Mouse (Mus musculus) embryo, embryonic 10 days (tissue): ENCODE measurements at regions not wholly inside any gene's neighbourhood (a gene's known extent, or its start where the extent isn't known, plus 50 kb on each side); places are given as distances from the start of the nearest gene placed in this dataset.
A peak's percentile ranks its signal among the peaks of the same experiment; 100 is the strongest.

Experiments
- DNase-seq: peaks from one replicate; pipeline ENCODE4 v3.0.0-alpha.2; 2015; ENCODE audit warnings: low spot score

DNA sequence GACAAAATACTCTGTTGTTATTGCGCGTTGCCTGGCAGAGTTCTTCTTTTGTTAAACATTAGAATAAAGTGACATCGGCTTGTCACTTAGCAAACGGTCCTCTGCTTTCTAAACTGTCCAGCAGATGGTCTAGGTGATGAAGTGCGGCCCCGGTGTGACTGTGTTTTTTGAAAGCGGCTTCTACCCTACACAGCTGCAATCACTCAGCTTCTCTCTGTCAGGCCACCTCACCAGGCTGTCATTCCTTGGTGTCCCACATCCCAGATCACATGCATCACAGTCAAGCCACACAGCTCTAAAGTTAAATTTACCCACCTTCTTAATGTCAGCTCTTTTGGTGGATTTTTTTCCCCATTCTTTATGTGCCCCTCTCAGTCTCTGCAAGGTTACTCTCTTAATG is 282.0 kb upstream of the Kif2a start:
- DNase-seq: peak; percentile 22

DNA sequence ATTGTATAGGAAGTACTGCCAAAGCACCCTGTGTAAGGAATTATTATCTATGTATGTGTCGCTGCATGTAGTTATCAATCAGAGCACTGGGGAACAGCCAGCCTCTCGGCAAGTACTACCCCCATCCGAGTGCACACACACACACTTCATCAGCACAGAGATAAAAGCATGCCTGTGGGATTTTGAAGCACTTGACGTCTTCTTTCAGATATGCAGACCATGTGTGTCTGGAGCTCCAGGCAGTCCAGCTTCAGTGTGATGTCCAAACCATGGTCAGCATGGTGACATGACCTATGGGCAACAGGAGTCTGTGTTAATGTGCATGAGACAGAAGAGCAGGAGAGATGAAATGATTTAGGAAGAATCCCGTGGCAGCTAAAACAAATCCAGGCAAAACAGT is 281.4 kb upstream of the Kif2a start:
- DNase-seq: no peak

DNA sequence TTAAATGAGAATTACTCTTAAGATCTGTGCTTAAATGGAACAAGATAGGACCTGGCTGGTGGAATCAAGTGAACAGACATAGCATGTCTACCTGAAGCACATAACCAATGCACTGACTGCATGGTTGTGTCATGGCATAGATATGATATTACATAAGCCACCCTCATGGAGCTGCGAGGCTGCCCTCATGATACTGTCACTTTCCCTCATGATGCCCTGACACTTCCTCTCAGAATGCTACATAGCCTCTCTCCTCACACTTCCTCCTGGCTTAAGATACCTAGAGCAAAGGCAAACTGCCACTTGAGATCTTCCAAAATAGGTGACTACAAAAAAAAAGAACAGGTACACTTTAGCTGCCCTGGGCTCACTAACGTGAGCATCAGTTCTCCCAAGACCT is 278.9 kb upstream of the Kif2a start:
- DNase-seq: no peak

DNA sequence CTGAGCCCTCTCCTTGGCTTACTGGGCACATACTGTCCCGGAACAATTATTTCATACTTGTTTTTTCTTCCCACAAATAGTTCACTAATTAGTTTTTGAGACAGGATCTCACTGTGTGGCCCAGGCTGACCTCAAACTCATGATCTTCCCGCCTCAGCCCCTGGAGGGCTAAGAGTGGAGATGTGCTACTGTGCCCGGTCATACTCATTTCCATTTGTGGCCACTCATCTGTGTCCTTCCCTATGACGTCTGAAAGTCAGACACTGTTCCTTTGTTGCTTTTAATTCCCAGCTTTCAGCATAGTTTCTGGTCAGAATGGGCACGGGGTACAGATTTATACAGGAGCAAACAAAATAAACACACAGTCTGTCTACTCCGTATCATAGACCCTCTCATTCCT is 242.7 kb upstream of the Kif2a start:
- no peak for DNase-seq

DNA sequence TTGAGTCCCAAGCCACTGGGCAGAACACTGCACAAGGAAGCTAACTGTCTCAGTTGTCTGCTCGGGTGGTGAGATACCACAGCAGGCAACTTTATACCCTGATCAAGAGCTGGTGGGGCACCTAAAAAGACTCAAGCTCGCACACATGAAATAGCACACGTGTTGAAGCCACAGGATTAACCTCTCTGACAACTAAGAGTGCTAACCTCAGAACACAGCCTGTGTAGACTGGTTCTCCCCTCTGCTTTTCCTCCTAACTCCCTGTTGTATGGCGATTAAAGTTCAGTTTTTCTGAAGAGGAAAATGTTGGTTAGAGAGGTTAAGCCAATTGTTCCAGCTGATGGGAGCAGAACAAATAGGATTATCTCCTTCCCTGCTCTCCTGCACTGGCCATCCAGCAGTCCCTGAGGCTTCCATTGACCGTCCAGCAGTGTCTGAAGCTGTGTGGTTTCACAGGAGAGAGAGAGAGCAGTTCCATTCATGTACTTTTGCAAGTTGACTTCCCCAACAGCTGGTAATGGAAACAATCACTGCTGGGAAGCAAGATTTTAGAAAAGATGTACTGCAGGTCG is 239.6 kb upstream of the Kif2a start:
- DNase-seq: peak; percentile 25

DNA sequence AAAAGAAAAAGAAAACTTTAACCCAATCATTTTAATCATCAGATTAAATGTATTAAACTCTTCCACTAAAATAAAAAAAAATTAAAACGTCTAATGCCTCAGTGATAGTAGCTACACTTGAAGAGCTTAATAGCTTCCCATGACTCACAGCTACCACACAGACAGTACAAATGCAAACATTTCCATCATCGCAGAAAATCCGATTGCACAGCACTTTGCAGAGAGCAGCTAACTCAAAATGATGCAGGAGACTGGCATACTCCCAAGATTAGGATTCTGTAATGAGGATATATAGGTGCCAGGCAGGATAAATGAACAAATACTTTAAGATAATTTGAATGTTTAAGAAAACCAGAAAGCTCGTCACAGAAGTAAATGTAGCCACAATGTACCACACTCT is 238.3 kb upstream of the Kif2a start:
- DNase-seq: no peak

DNA sequence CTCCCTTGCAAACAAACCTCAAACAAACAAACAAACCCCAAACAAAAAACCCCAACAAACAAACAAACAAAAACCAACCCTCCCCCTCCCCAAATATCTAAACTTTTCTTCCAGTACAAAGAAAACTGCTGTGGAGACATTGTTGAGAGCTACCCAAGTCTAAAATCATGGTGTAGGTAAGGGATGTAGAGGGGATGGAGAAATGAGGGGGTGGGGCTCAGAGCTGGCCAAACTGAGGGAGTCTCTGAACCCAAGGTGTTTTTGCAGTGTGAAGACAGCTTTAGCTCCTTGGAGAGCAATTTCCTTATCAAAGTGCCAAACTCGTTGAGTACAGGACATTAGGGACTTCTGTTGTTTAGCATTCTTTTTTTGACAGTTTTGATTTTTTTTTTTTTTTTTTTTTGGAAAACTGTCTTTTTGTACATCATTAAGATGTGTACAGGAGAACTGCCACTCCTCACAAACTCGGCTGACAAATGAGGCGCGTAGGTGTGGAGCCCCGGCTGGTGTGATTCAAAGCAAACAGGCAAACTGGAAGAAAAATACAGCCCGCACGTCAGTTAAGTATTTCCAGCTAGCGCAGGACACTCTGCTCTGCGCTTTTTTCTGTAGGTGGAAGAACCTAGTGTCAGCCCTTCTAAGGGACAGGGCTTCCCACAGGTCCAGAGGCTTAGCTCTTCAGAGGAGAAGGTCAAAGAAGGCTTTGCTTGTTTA is 226.0 kb upstream of the Kif2a start:
- DNase-seq: no peak

DNA sequence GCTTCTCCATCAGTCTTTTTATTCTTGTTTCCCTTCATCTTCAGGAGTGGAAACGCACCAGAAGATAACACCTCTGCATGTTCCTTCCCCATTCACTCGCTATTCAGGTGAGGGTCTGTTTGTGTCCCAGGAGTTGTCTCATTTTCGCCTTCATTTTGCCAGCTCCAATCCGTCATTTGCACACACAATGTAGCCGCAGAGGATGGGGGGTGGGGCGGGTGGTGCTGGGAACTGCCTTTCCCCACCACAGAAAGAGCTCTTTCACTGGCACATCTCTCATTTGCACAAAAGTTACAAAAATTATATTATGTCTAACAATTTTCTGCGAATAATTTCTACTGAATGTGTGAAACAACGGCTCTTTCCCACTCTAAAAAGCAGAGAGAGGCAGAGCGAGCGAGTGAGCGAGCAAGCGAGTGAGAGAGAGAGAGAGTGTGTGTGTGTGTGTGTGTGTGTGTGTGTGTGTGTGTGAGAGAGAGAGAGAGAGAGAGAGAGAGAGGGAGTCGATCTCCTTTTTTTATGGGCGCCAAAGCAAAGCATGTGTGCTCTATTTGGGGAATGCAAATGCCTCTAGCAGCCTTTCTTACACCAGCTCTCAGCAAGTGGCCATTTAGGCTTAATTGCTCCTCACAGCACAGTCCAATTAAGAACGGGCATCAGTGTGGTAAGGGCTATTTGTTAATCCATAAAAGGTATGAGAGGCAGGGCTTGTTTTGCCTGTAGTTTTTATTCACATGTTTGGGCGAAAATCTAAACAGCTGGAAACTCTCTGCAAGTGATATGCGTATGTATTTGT is 225.2 kb upstream of the Kif2a start:
- no peak for DNase-seq

DNA sequence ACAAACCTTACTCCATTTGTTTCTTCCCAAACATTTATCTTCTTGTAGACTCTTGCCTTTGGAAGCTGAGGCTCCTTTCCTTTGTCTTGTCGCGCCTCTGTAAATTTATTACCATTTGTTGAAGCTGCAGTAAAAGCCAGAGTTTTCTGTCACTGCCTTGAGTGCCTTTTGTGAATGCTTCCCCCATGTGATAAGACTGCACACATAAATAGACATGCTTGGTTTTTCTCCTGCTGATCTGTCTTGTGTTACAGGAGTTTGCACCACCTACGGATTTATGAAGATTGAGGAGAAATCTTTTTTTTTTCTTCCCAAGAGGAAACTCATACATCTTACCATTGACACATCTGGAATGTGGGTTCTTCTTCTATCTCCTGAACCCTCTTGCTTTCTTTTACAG is 222.2 kb upstream of the Kif2a start:
- DNase-seq: peak; percentile 21

DNA sequence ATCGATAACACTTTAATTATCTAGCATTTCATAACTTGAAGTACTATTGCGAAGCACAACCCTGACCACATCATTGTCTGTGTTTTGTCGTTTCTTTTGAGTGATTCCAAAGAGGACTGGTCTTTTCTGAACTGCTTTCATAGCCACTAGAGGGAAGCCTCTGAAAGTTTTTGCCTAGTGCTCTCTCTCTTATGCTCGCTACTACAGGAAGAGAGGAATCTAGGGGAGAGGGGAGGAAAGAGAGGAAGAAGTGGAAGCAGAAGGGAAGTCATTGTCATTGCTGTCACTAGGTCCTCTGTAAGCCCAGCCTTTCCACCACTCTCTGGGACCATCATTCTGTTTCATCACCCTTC is 217.1 kb upstream of the Kif2a start:
- DNase-seq: no peak

DNA sequence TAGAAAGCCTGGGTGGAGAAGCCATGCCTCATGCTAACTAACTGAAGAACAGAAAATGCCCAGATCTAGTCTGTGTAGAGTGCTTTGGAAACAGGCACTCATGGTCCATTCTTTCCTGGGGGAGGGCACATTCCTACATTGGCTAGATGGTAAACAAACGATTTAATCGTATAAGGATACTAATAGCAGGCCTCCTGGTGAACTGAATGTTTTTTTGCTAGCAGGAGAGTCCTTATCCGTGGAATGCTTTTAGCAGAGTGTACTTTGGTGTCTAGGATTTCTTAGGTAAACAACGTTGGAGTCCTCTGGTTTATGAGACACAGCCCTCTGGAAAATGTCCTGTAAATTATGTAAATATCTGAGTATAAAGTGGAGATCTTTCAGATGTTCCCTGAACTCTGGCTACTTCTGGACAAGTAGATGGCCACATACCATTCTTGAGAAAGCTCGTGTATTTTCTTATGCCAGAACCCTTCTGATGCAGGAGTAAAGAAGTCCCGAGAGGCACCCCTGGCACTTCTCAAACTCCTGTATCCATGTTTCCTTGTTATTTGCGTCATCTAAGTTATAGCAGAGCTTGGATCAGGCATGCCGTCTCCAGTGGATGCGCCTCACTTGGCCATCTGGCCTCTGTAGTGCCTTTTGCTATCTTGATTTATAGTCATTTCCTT is 216.6 kb upstream of the Kif2a start:
- no peak for DNase-seq

DNA sequence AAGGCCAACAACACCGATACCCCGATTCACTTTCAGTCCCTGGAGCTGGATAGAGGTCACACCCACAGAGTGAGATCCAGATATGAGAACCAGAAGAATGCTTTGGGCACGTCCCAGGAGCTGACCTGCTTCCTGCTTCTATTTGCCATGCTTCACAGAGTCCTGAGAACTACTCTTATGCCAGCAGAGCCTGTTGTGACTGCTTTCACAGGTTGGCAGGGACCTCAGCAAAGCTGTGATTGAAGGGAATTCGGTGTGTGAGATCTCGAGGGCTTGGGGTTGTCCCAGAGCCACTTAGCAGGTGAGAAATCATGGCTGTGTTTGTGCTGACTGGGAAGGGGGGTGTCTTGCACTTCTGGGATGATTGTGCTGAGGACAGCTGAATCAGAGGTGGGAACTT is 197.5 kb upstream of the Kif2a start:
- DNase-seq: no peak

DNA sequence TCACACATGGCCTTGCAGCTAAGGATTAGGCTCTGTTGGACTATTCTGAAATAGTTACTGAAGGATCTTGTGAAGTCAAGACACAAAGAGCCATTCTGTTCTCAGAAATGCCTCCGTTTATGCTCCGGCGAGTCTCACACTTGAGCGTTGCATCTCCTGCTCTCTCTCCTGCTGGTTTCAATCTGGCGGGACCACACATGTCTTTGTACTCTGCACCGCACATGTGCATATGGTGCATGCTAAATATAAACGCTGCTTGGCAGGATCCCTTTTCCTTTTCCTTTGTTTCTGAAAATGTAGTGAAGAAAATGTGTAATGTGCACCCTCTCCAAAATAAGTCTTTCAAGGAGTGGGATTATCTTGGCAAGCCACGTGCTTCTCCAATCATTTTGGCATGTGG is 196.4 kb upstream of the Kif2a start:
- peak; percentile 10 for DNase-seq

DNA sequence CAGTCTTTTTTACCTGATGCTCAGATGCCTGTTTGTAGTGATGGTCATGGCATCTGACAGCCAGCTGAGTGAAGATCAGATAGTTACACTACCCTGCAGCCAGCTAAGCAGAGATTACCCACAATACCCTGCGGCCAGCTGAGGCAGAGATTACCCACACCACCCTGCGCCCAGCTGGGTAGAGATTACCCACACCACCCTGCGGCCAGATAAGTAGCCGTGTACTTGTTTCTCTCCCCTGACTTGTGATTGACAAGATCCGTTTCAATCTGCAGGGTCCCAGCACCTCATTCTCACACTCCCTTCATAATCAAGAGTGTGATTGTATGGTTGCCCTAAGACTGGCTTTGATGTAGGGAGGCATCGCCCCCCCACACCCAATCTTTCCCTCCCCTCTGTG is 195.9 kb upstream of the Kif2a start:
- DNase-seq: no peak

DNA sequence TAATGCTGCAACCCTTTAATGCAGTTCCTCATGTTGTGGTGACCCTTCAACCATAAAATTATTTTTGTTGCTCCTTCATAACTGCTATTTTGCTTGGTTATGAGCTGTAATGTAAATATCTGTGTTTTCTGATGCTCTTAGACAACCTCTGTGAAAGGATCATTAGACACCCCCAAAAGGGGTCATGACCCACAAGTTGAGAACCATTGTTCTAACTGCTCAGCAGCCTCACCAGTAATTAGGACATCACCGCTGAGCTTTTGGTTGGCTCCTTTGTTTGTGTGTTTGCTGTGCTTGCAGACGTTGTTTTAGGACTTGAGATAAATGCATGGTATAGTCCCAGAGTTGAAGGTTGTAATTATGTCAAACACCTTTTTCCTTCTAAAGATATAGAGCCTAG is 191.4 kb upstream of the Kif2a start:
- no peak for DNase-seq

DNA sequence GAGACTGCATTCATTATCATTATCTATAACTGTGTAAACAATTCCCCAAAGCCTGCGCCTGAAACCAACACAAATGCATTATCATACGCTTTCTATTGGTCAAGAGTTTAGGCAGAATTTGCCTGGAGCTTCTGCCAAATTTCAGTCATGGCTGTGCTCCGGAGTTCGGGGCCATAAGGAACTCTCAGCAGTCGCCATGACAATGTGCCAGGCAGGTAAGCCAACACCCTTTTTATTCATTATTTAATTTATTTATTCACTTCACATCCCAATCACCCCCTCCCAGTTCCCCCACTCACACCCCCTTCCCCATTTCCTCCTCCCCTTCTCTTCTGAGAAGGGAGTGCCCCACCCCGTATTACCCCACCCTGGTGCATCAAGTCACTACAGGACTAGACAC is 188.8 kb upstream of the Kif2a start:
- no peak for DNase-seq

DNA sequence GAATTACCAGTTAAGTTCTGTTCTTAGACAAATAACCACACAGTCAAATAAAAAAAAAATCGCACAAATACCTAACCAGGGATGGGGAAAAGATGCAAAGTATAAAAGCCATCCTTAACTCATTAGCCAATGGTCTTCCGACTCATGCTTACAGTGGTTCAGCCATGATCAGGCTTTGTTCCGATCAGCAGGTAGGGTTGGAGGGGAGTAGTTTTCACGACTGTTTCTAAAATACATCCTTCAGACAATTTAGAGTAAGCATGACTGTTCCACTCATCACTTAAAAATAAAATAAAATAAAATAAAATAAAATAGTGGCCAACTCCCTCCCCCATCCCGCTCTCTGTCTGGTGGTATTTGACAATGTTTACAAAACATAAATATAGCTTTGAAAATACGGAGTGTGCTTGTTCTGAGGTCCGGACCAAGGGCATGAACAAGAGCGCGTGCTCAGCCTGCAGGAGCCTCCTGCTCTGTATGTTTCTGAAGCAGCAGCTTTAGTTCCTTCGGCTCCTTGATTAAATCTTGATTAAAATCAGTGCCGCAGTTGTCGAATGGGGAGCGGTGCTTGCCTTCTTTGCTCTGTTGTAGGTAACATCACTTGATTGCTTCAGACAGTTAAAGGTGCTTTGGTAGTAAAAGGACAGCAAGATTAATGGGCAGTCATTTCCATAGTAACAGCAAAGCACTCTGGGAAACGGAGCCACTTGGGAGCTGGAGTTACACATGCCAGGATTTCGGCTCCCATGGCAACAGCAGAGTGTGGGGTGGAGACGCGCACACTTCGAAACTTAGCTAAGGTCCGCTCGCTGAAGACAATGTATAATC is 185.6 kb upstream of the Kif2a start:
- DNase-seq: peak; percentile 91

DNA sequence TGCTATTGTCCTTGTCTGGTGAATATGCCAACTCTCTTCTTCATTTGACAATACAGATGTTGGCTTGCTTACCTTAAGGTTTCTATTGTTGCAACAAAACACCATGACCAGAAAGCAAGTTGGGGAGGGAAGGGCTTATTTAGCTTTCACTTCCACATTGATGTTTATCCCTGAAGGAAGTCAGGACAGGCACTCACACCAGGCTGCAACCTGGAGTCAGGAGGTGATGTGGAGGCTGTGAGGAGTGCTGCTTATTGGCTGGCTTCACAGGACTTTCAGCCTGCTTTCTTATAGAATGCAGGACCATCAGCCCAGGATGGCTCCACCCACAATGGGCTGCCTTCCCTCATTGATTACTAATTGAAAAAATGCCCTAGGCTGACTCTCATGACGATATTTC is 177.9 kb upstream of the Kif2a start:
- DNase-seq: no peak

DNA sequence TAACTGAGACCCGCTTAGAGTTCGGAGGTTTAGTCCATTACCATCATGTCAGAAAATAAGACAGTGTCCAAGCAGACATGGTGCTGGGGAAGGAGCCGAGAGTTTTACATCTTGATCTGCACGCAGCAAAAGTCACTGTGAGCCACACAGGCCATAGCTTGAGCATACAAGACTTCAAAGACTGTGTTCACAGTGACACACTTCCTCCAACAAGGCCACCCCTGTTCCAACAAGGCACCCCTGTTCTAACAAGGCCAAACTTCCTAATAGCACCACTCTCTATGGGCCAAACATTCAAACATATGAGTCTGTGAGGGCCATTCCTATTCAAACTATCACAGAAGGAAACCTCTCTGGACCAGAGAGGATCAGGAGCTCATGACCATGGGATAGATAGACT is 171.5 kb upstream of the Kif2a start:
- DNase-seq: no peak

DNA sequence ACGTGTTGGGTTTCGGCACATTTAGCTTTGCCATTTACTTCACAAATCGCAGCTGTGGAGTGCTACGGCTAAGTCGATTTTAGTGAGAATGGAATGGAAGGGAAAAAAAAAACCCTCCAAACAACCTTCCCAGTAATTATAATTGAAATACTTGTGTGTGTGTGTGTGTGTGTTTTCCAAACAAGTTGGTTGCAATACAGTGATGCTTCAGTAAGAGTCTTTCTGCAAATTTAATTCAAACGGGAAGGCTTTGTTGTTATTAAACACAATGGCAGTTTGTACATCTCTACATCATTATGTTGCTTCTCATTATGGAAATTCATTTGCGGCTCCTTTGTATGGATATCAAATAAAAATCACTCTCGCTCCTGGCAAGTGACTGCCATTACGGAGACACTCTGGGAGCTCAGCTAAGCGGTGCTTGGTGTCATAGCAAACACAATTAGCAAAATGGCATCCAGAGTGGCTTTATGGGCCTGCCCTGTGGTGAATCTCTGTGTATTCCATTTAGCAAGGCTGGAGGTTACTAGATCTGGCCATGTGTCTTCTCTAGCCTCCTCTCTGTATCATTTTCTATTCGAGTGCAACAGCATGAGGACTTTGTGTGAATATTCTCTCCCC is 165.4 kb upstream of the Kif2a start:
- no peak for DNase-seq

DNA sequence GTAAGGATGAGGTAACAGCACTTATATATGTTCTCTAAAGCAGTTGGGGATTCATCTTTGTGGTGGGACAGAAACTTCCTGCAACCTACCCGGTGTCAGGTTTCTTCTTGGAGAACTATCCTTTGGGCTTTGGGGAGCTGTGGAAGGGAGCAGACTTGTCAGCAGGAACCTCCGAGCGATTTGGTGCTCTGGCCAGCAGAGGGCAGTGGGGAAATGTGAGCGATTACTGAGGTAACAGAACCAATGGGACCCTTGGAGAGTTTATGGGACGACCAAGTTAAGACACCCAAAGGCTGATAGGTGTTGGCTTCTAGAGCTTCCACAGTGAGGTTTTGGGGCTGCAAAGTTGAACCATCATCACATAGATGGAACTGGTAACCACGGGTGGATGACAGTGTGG is 160.6 kb upstream of the Kif2a start:
- DNase-seq: peak; percentile 83

DNA sequence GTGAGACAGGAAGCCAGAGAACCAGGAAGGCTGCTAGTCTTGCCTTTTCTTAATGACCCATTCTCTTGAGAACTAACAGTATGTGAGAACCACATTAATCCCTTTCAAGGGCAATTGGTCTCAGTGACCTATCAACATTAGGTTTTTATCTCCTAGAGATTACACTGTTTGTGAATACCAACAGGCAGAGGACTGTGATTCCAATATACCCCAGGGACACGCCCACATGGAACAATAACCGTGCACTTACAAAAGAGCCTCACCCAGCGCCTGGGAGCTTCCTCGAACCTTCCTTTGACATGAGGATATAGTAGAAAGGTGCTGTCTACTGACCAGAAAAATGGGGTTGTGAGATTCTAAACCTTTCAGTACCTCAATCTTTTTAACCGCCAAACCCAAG is 157.6 kb upstream of the Kif2a start:
- DNase-seq: no peak
